Mouse (Mus musculus) liver, embryonic 13.5 days (tissue): ENCODE measurements at regions not wholly inside any gene's neighbourhood (a gene's known extent, or its start where the extent isn't known, plus 50 kb on each side); places are given as distances from the start of the nearest gene placed in this dataset.
"Not testable (repeated sequence)": the region's sequence is repeated elsewhere in the genome, so short reads cannot be mapped to it uniquely, and the experiment has no call there.

Experiments
- ATAC-seq: fragments of 200-750 bp; cut with Nextera tagmentation; 2 replicates; pipeline ENCODE4 v1.8.0; 2017; ENCODE audit warnings: low read depth, mild to moderate bottlenecking, moderate number of reproducible peaks, moderate library complexity
- DNase-seq: peaks from one replicate; pipeline ENCODE4 v3.0.0; 2022
- H3K27ac ChIP-seq: fragments of 300-500 bp; sonication (generic); 2 replicates; pipeline ENCODE4 v1.5.1; 2015; ENCODE audit warnings: moderate library complexity, mild to moderate bottlenecking, inconsistent platforms
- H3K27me3 ChIP-seq: fragments of 300-500 bp; sonication (generic); 2 replicates; pipeline ENCODE4 v1.6.1; 2015; ENCODE audit warnings: mild to moderate bottlenecking, inconsistent platforms
- H3K36me3 ChIP-seq: fragments of 300-500 bp; sonication (generic); 2 replicates; pipeline ENCODE4 v1.6.1; 2015; ENCODE audit warnings: mild to moderate bottlenecking, inconsistent platforms
- H3K4me1 ChIP-seq: fragments of 300-500 bp; sonication (generic); replicated peaks from 2 replicates; pipeline ENCODE4 v1.6.1; 2015; ENCODE audit warnings: inconsistent platforms
- H3K4me2 ChIP-seq: fragments of 300-500 bp; sonication (generic); 2 replicates; pipeline ENCODE4 v1.6.1; 2015; ENCODE audit warnings: inconsistent platforms, mild to moderate bottlenecking, moderate library complexity
- H3K4me3 ChIP-seq: fragments of 300-500 bp; sonication (generic); replicated peaks from 2 replicates; pipeline ENCODE4 v1.5.1; 2015; ENCODE audit warnings: mild to moderate bottlenecking, inconsistent platforms
- H3K9ac ChIP-seq: fragments of 300-500 bp; sonication (generic); 2 replicates; pipeline ENCODE4 v1.6.1; 2015; ENCODE audit warnings: mild to moderate bottlenecking, inconsistent platforms
- H3K9me3 ChIP-seq: fragments of 300-500 bp; sonication (generic); replicated peaks from 2 replicates; pipeline ENCODE4 v1.6.1; 2016; ENCODE audit warnings: inconsistent platforms
- WGBS: fragments of 180-500 bp; shearing (Covaris S2); methylation state at CpG from one replicate; pipeline ENCODE4 v1.1.7; 2015; ENCODE audit not compliant: insufficient replicate concordance; 5-methylcytosine and 5-hydroxymethylcytosine counted together

- H3K27me3 ChIP-seq, result no peaks in the 10 kb centered on the region
- ATAC-seq (no peak), DNase-seq (no peak)
- 0 out of 2 replicates have a peak, but pooled peaks cover 5% of the 10 kb centered on the region for H3K9me3 ChIP-seq
- H3K36me3 ChIP-seq, result no peaks in the 10 kb centered on the region
- 69% methylated on average over 9 of the region's 9 CpGs for WGBS
- H3K4me3 ChIP-seq, result no peak overlapping the region
- no peak overlapping the region for H3K4me2 ChIP-seq
- H3K4me1 ChIP-seq, result no peaks in the 10 kb centered on the region
- H3K27ac ChIP-seq, result no peak overlapping the region
- H3K9ac ChIP-seq, result no peak overlapping the region
These were observed 119.3 kb upstream of the Foxk1 start for GRCm38 (mm10) chr5:142281997-142282396.

GRCm38 (mm10) chr5:142287981-142288380 lies 113.3 kb upstream of the Foxk1 start:
- no peak overlapping the region for H3K4me3 ChIP-seq
- no peak overlapping the region for H3K4me2 ChIP-seq
- 56% methylated on average over 2 of the region's 2 CpGs for WGBS
- H3K36me3 ChIP-seq, result no peaks in the 10 kb centered on the region
- H3K27me3 ChIP-seq, result no peaks in the 10 kb centered on the region
- no peaks in the 10 kb centered on the region for H3K4me1 ChIP-seq
- H3K9ac ChIP-seq, result no peak overlapping the region
- DNase-seq (no peak), ATAC-seq (no peak)
- H3K9me3 ChIP-seq, result no peaks in the 10 kb centered on the region
- H3K27ac ChIP-seq, result no peak overlapping the region

GRCm38 (mm10) chr5:142291451-142291850 lies 109.8 kb upstream of the Foxk1 start:
- no peak overlapping the region for H3K4me3 ChIP-seq
- 74% methylated on average over 10 of the region's 10 CpGs for WGBS
- no peaks in the 10 kb centered on the region for H3K36me3 ChIP-seq
- no peaks in the 10 kb centered on the region for H3K4me1 ChIP-seq
- H3K27ac ChIP-seq, result no peak overlapping the region
- no peak for ATAC-seq
- H3K27me3 ChIP-seq, result no peaks in the 10 kb centered on the region
- no peak for DNase-seq
- H3K9me3 ChIP-seq, result no peaks in the 10 kb centered on the region
- no peak overlapping the region for H3K9ac ChIP-seq
- H3K4me2 ChIP-seq, result no peak overlapping the region

GRCm38 (mm10) chr5:142296401-142296800 lies 104.9 kb upstream of the Foxk1 start:
- H3K27ac ChIP-seq, H3K4me3 ChIP-seq, ATAC-seq, DNase-seq, H3K9me3 ChIP-seq, H3K36me3 ChIP-seq, H3K9ac ChIP-seq, H3K27me3 ChIP-seq, H3K4me1 ChIP-seq, H3K4me2 ChIP-seq: not testable (repeated sequence)
- 70% methylated on average over 2 of the region's 2 CpGs for WGBS

- no peak for DNase-seq
- Histone ChIP-seq H3K9ac (no peak overlapping the region), H3K4me3 (no peak overlapping the region), H3K9me3 (no peaks in the 10 kb centered on the region), H3K27me3 (no peaks in the 10 kb centered on the region), H3K36me3 (no peaks in the 10 kb centered on the region), H3K27ac (no peak overlapping the region), H3K4me1 (no peaks in the 10 kb centered on the region), H3K4me2 (no peak overlapping the region)
- no peak for ATAC-seq
- 77% methylated on average over 5 of the region's 5 CpGs for WGBS
These were observed 101.7 kb upstream of the Foxk1 start for GRCm38 (mm10) chr5:142299621-142300020.

- DNase-seq (no peak), ATAC-seq (no peak)
- H3K4me2 ChIP-seq, result no peak overlapping the region
- H3K27ac ChIP-seq, result no peak overlapping the region
- no peak overlapping the region for H3K4me3 ChIP-seq
- no peak overlapping the region for H3K9ac ChIP-seq
- H3K4me1 ChIP-seq, result no peaks in the 10 kb centered on the region
- H3K27me3 ChIP-seq, result no peaks in the 10 kb centered on the region
- WGBS, result 76% methylated on average over 3 of the region's 3 CpGs
- H3K9me3 ChIP-seq, result 0 out of 2 replicates have a peak, but pooled peaks cover 3% of the 10 kb centered on the region
- H3K36me3 ChIP-seq, result no peaks in the 10 kb centered on the region
These were observed 92.8 kb upstream of the Foxk1 start for GRCm38 (mm10) chr5:142308511-142308910.

GRCm38 (mm10) chr5:142313944-142314343 lies 87.4 kb upstream of the Foxk1 start:
- H3K4me2 ChIP-seq, result no peak overlapping the region
- H3K9me3 ChIP-seq, result no peaks in the 10 kb centered on the region
- no peaks in the 10 kb centered on the region for H3K36me3 ChIP-seq
- no peaks in the 10 kb centered on the region for H3K27me3 ChIP-seq
- DNase-seq (no peak), ATAC-seq (no peak)
- no peak overlapping the region for H3K27ac ChIP-seq
- no peaks in the 10 kb centered on the region for H3K4me1 ChIP-seq
- no peak overlapping the region for H3K4me3 ChIP-seq
- 54% methylated on average over 8 of the region's 8 CpGs for WGBS
- no peak overlapping the region for H3K9ac ChIP-seq

- Histone ChIP-seq H3K36me3 (no peaks in the 10 kb centered on the region), H3K4me1 (no peaks in the 10 kb centered on the region), H3K9ac (no peak overlapping the region), H3K27me3 (no peaks in the 10 kb centered on the region), H3K4me3 (no peak overlapping the region), H3K4me2 (no peak overlapping the region), H3K27ac (no peak overlapping the region), H3K9me3 (no peaks in the 10 kb centered on the region)
- DNase-seq (no peak), ATAC-seq (no peak)
- WGBS, result 51% methylated on average over 5 of the region's 5 CpGs
These were observed 86.8 kb upstream of the Foxk1 start for GRCm38 (mm10) chr5:142314466-142314865.

GRCm38 (mm10) chr5:142319268-142319667 lies 82.0 kb upstream of the Foxk1 start:
- no peak overlapping the region for H3K9ac ChIP-seq
- no peaks in the 10 kb centered on the region for H3K4me1 ChIP-seq
- H3K27me3 ChIP-seq, result no peaks in the 10 kb centered on the region
- no peaks in the 10 kb centered on the region for H3K9me3 ChIP-seq
- H3K4me3 ChIP-seq, result no peak overlapping the region
- WGBS, result 8% methylated on average over 7 of the region's 7 CpGs
- ATAC-seq, result peak; percentile 43; the same call in 1 of the 2 replicates
- H3K27ac ChIP-seq, result no peak overlapping the region
- no peaks in the 10 kb centered on the region for H3K36me3 ChIP-seq
- H3K4me2 ChIP-seq, result no peak overlapping the region
- DNase-seq, result no peak

GRCm38 (mm10) chr5:142321316-142321715 lies 80.0 kb upstream of the Foxk1 start:
- WGBS, result 60% methylated on average over 8 of the region's 8 CpGs
- no peaks in the 10 kb centered on the region for H3K4me1 ChIP-seq
- H3K9me3 ChIP-seq, result no peaks in the 10 kb centered on the region
- no peaks in the 10 kb centered on the region for H3K36me3 ChIP-seq
- ATAC-seq (no peak), DNase-seq (no peak)
- no peaks in the 10 kb centered on the region for H3K27me3 ChIP-seq
- H3K27ac ChIP-seq, result no peak overlapping the region
- no peak overlapping the region for H3K4me2 ChIP-seq
- no peak overlapping the region for H3K9ac ChIP-seq
- no peak overlapping the region for H3K4me3 ChIP-seq

GRCm38 (mm10) chr5:142324928-142325327 lies 76.4 kb upstream of the Foxk1 start:
- no peaks in the 10 kb centered on the region for H3K36me3 ChIP-seq
- no peak overlapping the region for H3K4me2 ChIP-seq
- WGBS, result 29% methylated on average over 2 of the region's 2 CpGs
- H3K9me3 ChIP-seq, result no peaks in the 10 kb centered on the region
- no peak overlapping the region for H3K27ac ChIP-seq
- ATAC-seq, result no peak
- no peak for DNase-seq
- H3K4me3 ChIP-seq, result no peak overlapping the region
- H3K9ac ChIP-seq, result no peak overlapping the region
- H3K4me1 ChIP-seq, result no peaks in the 10 kb centered on the region
- no peaks in the 10 kb centered on the region for H3K27me3 ChIP-seq

- WGBS, result 56% methylated on average over 4 of the region's 4 CpGs
- DNase-seq, result no peak
These were observed 75.7 kb upstream of the Foxk1 start for GRCm38 (mm10) chr5:142325560-142325959.

More at GRCm38 (mm10) chr5:142325560-142325959, 75.7 kb upstream of the Foxk1 start:
- Histone ChIP-seq H3K36me3 (no peaks in the 10 kb centered on the region), H3K9me3 (no peaks in the 10 kb centered on the region), H3K27me3 (no peaks in the 10 kb centered on the region), H3K4me2 (no peak overlapping the region), H3K4me1 (no peaks in the 10 kb centered on the region), H3K9ac (no peak overlapping the region), H3K4me3 (no peak overlapping the region), H3K27ac (no peak overlapping the region)
- no peak for ATAC-seq
